Mouse (Mus musculus) testis, adult 2 months (tissue): ENCODE measurements at regions not wholly inside any gene's neighbourhood (a gene's known extent, or its start where the extent isn't known, plus 50 kb on each side); places are given as distances from the start of the nearest gene placed in this dataset.

Experiments
- CTCF ChIP-seq: fragments of 200-500 bp; IDR thresholded peaks from 2 replicates; pipeline ENCODE4 v1.5.1; 2012; ENCODE audit warnings: low read depth, mild to moderate bottlenecking, inconsistent platforms, low read length, moderate library complexity; ENCODE audit not compliant: control insufficient read depth, insufficient read depth, insufficient replicate concordance
- POLR2A ChIP-seq: fragments of 200-500 bp; IDR thresholded peaks from 2 replicates; pipeline ENCODE4 v1.6.1; 2012; ENCODE audit warnings: low read depth, mild to moderate bottlenecking, inconsistent platforms, low read length, moderate library complexity; ENCODE audit not compliant: control insufficient read depth

GRCm38 (mm10) chr19:21043958-21044357, 90.0 kb upstream of the Tmc1 start:
- TF ChIP-seq CTCF, result no peak
- no peak for TF ChIP-seq POLR2A
